Comparison of ENCODE assay signal across 39 mouse cellular contexts in genomic region chr17:3643582-3643981, GRCm38 (mm10). TPM values are rescaled to one million over a fixed set of nuclear protein-coding genes. Genes with fewer than 3 reads are reported as not detected.
"Had no signal": no experiment of that assay in that cellular context is flagged by ENCODE, and none has a peak within 500 bp of the region (broad histone marks: within the 10 kb centered on the region; RNA-seq: fewer than 3 reads in every experiment).

No protein-coding gene starts in this region.

- DNase-seq: left cerebral cortex, postnatal 4 days; liver; liver, embryonic 13.5 days; liver, postnatal 0 days; lung, adult 18-20 months; lung, adult 2 months; lung, embryonic 14.5 days; lung, postnatal 10 days; lung, postnatal 14 days; lung, postnatal 36 days; lung, postnatal 4 days; midbrain, embryonic 14.5 days had no signal

- H3K27me3 ChIP-seq: limb, embryonic 12.5 days; limb, embryonic 13.5 days; limb, embryonic 15.5 days; liver, embryonic 12.5 days; liver, embryonic 13.5 days; liver, embryonic 15.5 days; lung, embryonic 15.5 days; megakaryocyte, embryonic 14.5 days; midbrain, embryonic 12.5 days; midbrain, embryonic 13.5 days; midbrain, embryonic 15.5 days; neural tube, embryonic 12.5 days had no signal

- ATAC-seq: liver, embryonic 12.5 days; liver, postnatal 0 days; lung, postnatal 0 days; midbrain, embryonic 13.5 days; midbrain, embryonic 15.5 days; midbrain, embryonic 16.5 days had no signal

RNA-seq across cellular contexts. Expression of gene Nox3, which starts 52.5 kb away (rescaled TPM):
- polyA plus RNA-seq: limb, embryonic 10.5 days; limb, embryonic 11.5 days; limb, embryonic 12.5 days; limb, embryonic 13.5 days; limb, embryonic 14.5 days; limb, embryonic 15.5 days; liver, adult 2 months; liver, embryonic 11.5 days; liver, embryonic 12.5 days; liver, embryonic 13.5 days; liver, embryonic 14.5 days; liver, embryonic 15.5 days; liver, embryonic 16.5 days; liver, postnatal 0 days; lung, adult 2 months; lung, embryonic 14.5 days; lung, embryonic 15.5 days; lung, embryonic 16.5 days; lung, postnatal 0 days; macrophage; midbrain, embryonic 10.5 days; midbrain, embryonic 11.5 days; midbrain, embryonic 12.5 days; midbrain, embryonic 13.5 days; midbrain, embryonic 14.5 days; midbrain, embryonic 15.5 days; midbrain, embryonic 16.5 days; midbrain, postnatal 0 days; myocyte; neural tube, embryonic 11.5 days; neural tube, embryonic 12.5 days had no signal
